Mouse (Mus musculus) macrophage (primary cell): ENCODE measurements around the gene Gm6096. TPM values are rescaled to one million over a fixed set of nuclear protein-coding genes. Genes with fewer than 3 reads are reported as not detected.
A peak's percentile ranks its signal among the peaks of the same experiment; 100 is the strongest.

Source experiments
- H3K27ac ChIP-seq: fragments of 350-480 bp; formaldehyde crosslinking; 2 replicates; pipeline ENCODE4 v1.9.0; 2021
- H3K36me3 ChIP-seq: fragments of 350-480 bp; formaldehyde crosslinking; 2 replicates; pipeline ENCODE4 v1.9.0; 2021; ENCODE audit errors: inconsistent target
- H3K4me3 ChIP-seq: fragments of 350-480 bp; formaldehyde crosslinking; 2 replicates; pipeline ENCODE4 v1.9.0; 2021; ENCODE audit errors: inconsistent target
- H3K79me2 ChIP-seq: fragments of 350-480 bp; formaldehyde crosslinking; 2 replicates; pipeline ENCODE4 v1.9.0; 2021; ENCODE audit errors: inconsistent target
- WGBS: methylation state at CpG from one replicate; pipeline ENCODE4 v1.1.7; 2026; ENCODE audit warnings: inconsistent platforms; ENCODE audit not compliant: missing documents; 5-methylcytosine and 5-hydroxymethylcytosine counted together
- polyA plus RNA-seq: library from polyadenylated mRNA; stranded (reverse); fragments of 250-400 nt; gene quantifications from 3 replicates; pipeline ENCODE4 v1.2.4, GENCODE M21; 2018; ENCODE audit warnings: inconsistent platforms

Gene Gm6096
- polyA plus RNA-seq, 1 experiment from 2014 or later, result not detected

DNA sequence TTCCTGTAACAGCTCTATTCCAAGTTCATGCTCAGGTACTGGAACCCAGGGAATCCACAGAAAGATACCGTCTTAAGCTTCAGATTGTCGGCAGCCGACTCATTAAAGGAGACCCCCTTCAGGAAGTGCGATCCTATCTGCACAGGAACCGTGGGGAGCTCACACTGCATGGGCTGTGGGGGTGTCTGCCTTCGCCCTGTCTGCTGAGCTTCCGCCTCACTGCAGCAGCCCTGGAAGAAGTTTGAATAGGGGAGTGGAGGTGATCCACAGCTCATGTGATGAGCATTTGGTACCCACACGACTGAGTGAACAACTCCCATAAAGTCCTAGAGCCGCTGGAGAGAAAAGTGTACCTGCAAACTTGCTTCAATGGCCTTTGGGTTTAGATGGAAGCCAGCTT lies 6.4 kb downstream of the Gm6096 start:
- Histone ChIP-seq H3K36me3 (peaks cover 59% of the 10 kb centered on the region), H3K27ac (no peak overlapping the region), H3K4me3 (no peak overlapping the region), H3K79me2 (no peaks in the 10 kb centered on the region)
- WGBS, result 94% methylated on average over 9 of the region's 9 CpGs

DNA sequence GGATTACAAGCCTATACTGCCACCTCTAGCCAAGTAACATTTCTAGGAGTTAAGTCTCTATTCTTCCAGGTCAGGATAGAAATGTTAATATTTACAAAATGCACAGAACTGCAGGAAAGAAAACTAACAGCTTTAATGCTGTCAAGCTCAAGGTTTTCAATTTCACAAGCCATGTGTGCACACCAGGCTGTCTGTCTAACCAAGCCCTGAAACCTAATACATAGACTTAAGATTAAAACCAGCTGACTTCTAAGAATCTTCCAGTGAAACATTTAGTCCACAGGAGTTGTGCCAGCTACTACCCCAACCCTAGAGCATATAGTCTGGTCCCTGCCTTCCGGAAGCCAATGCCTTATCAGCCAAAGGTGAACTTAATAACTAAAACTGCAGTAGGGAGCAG lies 7.6 kb downstream of the Gm6096 start:
- Histone ChIP-seq H3K79me2 (no peaks in the 10 kb centered on the region), H3K4me3 (no peak overlapping the region), H3K36me3 (peaks cover 55% of the 10 kb centered on the region), H3K27ac (no peak overlapping the region)
- 91% methylated on average over 1 of the region's 1 CpGs for WGBS

DNA sequence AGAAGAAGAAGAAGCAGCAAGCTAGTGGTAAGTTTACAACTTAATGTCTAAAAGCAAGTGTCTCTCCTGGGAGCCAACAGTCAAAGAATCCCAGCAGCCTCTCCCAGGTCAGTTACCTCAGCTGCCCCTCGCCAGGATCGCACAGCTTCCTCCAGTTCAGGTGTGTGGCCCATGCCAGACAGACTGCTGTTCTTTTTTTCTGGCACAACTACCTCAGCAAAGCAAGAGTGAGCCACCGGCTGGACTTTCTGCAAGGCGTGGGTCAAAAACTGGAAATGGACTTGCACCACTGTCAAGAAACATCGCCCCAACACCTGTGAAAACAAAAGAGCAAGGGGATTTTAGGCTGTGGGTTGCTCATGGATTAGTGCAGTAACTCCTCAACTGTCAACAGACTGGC lies 12.6 kb downstream of the Gm6096 start:
- no peaks in the 10 kb centered on the region for H3K79me2 ChIP-seq
- no peak overlapping the region for H3K4me3 ChIP-seq
- no peak overlapping the region for H3K27ac ChIP-seq
- peaks cover 22% of the 10 kb centered on the region for H3K36me3 ChIP-seq
- 94% methylated on average over 5 of the region's 5 CpGs for WGBS

DNA sequence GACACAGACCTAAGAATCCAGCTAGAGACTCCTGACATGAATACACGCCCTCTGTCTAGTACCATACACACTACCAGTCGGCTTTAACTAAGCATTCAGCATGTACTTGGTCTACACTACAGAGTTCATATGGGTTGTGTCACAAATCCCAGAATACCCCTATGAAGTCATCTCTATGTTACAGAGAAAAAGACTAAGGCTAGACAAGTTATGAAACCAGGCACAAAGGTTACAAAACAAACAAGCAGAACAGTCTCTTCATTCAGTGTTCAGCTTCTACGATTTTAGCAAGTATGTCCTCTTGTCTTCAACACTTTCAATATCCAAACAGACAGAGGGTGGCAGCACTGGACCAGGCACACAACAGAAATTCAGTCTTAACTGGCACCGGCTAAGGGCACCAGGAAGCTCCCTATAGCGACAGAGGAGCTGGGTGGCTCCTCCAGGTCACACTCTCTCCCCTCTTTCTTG lies 15.1 kb downstream of the Gm6096 start:
- 33% methylated on average over 5 of the region's 5 CpGs for WGBS
- Histone ChIP-seq H3K4me3 (no peak overlapping the region), H3K27ac (no peak overlapping the region)

DNA sequence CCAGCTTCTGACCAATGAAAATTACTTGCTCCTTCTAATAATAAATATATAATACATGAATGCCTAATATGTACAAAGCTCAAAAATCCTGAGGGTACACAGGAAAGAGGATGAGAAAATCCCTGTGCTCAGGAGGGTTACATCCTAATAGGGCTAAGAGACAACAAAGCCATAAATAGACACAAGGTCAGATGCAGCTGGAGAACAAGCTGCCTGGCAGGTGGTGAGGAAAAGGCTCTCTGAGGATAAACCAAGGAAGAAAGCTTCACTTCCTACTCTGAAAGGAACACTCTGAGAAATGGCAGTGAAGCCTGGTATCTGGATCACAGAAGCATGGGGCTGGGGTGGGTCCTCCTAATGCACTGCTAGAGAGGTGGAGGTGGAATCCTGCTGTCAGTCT lies 15.6 kb downstream of the Gm6096 start:
- no peak overlapping the region for H3K4me3 ChIP-seq
- peaks cover 11% of the 10 kb centered on the region for H3K36me3 ChIP-seq
- no peaks in the 10 kb centered on the region for H3K79me2 ChIP-seq
- H3K27ac ChIP-seq, result no peak overlapping the region

More for the DNA sequence above, 15.1 kb downstream of the Gm6096 start:
- peaks cover 11% of the 10 kb centered on the region for H3K36me3 ChIP-seq
- H3K79me2 ChIP-seq, result no peaks in the 10 kb centered on the region

DNA sequence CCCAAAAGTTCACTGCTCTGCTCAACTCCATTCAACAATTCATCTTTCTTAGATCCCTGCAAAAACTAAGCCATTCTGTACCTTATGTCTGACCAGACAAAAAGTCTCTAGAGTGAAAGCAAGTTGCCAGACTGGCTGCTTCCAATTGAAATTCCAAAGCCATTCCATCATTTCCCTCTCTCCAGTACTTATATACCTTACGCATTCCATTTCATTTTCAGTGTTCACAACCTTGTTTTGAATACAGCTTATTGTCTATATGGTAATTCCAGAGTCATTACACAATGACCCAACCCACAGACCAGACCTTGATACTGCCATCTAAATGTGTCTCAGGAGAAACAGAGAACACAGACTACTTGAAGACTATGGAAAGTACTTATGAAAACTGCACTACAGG lies 17.6 kb downstream of the Gm6096 start:
- no peaks in the 10 kb centered on the region for H3K36me3 ChIP-seq
- no peaks in the 10 kb centered on the region for H3K79me2 ChIP-seq
- H3K4me3 ChIP-seq, result no peak overlapping the region
- no peak overlapping the region for H3K27ac ChIP-seq
- 100% methylated on average over 1 of the region's 1 CpGs for WGBS

DNA sequence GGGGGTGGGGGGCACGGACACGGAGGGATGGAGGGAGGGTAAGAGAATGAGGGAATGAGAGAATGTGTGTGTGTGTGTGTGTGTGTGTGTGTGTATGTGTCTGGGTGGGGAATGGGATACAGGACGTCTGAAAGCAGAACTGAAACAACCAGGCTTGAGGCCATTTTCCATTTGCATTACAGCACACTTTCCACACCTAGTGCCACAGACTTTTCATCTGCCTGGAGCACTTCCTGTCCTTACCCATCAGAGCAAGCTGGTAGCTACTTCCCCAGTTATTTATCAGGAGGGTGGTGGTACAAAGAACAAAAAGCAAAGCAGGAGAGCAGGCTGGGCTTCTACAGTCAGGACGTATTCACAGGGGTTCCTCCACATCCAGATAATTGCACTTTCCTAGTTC lies 21.6 kb downstream of the Gm6096 start:
- H3K4me3 ChIP-seq, result no peak overlapping the region

DNA sequence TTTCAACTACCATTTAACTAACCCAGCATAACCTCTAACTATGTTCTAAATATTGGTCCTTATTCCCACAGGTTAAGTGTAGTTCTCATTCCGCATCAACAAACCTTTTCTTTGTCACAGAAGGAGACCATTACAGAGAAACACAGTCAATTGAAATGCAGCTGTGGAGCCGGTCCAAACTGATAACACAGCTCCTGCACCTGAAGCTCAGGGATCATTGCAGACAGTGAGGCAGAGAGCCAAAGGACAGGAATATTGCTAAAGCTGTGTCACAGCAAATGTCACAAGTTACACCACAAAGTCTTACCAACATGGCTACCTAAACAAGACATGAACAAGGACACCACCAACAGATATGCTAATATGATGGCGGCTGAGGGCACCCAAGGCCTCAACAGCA lies 25.2 kb downstream of the Gm6096 start:
- Histone ChIP-seq H3K36me3 (no peaks in the 10 kb centered on the region), H3K79me2 (no peaks in the 10 kb centered on the region), H3K4me3 (no peak overlapping the region), H3K27ac (no peak overlapping the region)
- 100% methylated on average over 3 of the region's 3 CpGs for WGBS

More for the DNA sequence above, 21.6 kb downstream of the Gm6096 start:
- WGBS, result 28% methylated on average over 2 of the region's 4 CpGs
- no peaks in the 10 kb centered on the region for H3K36me3 ChIP-seq
- H3K27ac ChIP-seq, result no peak overlapping the region
- H3K79me2 ChIP-seq, result no peaks in the 10 kb centered on the region

DNA sequence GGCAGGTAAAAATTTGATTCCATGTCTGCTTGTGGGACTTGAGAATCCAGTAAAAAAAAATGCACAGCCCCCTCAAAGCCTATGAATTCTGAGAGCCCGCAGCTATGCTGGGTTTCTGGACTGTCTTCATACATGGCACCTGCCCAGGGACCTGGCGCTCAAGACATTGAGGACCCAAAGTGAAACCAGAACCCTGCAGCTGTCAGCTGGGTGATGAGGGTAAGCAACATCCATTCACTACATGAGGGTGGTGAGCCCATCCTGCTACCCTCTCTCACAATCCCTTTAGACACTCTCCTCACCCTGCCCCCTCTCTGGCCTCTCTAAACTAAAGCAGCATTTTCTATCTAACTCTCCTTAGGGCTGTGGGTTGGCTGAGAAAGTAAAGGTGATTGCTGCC lies 26.8 kb downstream of the Gm6096 start:
- H3K36me3 ChIP-seq, result no peaks in the 10 kb centered on the region
- no peaks in the 10 kb centered on the region for H3K79me2 ChIP-seq
- no peak overlapping the region for H3K4me3 ChIP-seq
- 96% methylated on average over 2 of the region's 2 CpGs for WGBS
- no peak overlapping the region for H3K27ac ChIP-seq

DNA sequence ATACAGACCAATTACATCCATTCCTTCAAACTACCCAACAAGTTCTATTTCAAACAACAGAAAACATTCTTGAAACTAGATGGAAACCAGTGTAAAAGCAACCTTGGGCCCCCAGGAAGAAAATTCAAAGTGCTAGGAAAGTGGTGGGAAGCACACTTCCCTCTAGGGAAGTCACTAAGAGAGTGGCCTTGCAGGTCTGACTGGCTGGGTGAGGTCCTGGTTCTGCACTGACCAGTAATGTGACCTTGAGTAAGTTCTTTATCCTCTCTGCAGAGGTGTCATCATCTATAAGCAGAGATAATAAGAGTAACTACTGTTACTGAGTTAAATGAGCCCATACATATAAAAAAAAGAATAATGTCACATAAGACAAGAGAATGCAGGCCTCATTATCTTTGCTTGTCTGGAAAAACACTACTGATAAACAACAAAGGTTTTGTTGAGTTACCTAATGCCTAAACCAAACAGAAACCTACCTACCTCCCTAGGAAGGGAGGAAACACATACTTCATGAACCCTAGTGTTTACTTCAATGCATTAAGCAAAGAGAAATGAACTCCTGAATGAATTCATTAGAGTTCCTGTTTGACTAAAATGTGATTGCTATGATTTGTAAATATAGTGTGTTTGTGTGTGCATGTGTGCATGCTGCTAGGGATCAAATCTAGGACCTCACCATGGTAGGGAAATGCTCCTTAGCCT lies 39.8 kb downstream of the Gm6096 start:
- Histone ChIP-seq H3K4me3 (no peak overlapping the region), H3K27ac (0 out of 2 replicates have a peak overlapping the region, but pooled peaks have one; percentile 1), H3K36me3 (no peaks in the 10 kb centered on the region), H3K79me2 (peaks cover 24% of the 10 kb centered on the region; the same call in 1 of the 2 replicates)

DNA sequence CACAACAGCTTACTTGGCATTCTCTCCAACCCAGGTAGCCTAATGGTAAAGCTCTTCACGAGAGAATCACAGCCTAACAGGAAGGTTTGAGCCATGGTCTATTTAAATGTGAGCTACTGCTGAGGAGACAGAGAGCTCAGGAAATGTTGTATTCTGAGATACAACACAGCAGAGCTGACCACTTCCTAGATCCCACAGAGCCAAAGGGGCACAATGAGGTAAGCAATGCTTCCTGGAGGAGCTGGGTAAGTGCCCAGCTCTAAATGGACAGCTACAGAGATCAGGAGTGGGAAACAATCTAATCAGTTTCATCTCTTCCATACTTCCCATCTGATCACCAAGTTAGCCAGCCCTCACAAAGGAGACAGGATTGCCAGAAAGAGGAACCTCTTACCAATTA lies 40.4 kb downstream of the Gm6096 start:
- WGBS, result 0% methylated on average over 1 of the region's 1 CpGs
- H3K27ac ChIP-seq, result 0 out of 2 replicates have a peak overlapping the region, but pooled peaks have one; percentile 1
- H3K4me3 ChIP-seq, result no peak overlapping the region

DNA sequence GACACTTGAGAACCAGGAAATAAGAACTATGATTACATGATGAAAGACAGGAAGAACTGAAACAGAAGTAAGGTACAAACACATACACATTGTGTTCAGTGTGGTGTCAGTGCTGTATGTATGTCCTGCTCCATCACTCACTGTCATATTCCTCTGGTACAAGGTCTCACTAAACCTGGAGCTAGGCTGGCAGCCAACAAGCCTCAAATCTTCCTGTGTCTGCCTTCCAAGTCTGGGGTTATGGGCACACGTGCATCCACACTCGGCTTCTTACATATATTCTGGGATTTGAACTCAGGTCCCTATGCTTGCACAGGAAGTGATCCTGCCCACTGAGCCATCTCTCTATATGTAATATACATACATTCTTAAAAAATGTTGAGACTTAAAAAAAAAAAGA lies 41.8 kb downstream of the Gm6096 start:
- H3K27ac ChIP-seq, result no peak overlapping the region
- 89% methylated on average over 2 of the region's 2 CpGs for WGBS
- H3K4me3 ChIP-seq, result no peak overlapping the region

More for the DNA sequence above, 40.4 kb downstream of the Gm6096 start:
- Histone ChIP-seq H3K36me3 (no peaks in the 10 kb centered on the region), H3K79me2 (peaks cover 30% of the 10 kb centered on the region; the same call in 1 of the 2 replicates)

DNA sequence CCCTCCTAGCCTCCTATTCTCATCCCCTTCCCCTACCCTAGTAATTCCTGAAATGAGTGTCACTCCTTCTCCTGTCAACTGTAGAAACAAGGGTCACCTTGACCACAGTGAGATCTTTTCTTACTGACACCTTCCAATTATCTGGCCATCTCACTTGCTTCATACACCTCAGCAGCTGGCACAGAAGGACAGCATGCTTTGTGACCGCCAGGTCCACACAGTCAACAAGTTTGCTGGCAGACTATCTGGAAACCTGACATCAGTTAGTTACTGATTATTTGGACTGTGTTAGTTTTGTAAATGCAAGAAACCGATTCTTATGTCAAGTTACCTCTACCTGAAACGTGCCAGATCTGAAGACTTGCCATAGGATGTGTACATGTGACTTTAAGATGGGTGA lies 45.3 kb downstream of the Gm6096 start:
- no peak overlapping the region for H3K27ac ChIP-seq
- H3K4me3 ChIP-seq, result no peak overlapping the region
- peaks cover 68% of the 10 kb centered on the region for H3K79me2 ChIP-seq
- 96% methylated on average over 3 of the region's 3 CpGs for WGBS
- H3K36me3 ChIP-seq, result no peaks in the 10 kb centered on the region

More for the DNA sequence above, 41.8 kb downstream of the Gm6096 start:
- peaks cover 43% of the 10 kb centered on the region; the same call in 1 of the 2 replicates for H3K79me2 ChIP-seq
- no peaks in the 10 kb centered on the region for H3K36me3 ChIP-seq

DNA sequence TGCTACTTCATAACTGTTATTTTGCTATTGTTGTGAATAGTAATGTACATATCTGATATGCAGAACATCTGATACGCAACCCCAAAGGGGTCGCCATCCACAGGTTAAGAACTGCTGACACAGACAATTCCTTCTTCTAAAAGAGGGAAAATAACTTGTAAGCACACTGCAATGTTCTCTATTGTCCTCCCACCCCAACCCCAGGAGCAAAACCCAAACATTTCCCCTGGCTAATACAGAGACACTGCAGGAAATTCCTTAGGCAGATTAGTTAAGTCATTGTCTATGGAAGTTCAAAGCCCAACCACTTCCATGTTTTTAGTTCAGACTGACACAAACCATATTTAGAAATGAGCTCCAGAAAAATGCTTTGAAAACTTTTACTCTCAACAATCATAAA lies 48.0 kb downstream of the Gm6096 start:
- H3K4me3 ChIP-seq, result no peak overlapping the region
- peaks cover 86% of the 10 kb centered on the region for H3K79me2 ChIP-seq
- no peaks in the 10 kb centered on the region for H3K36me3 ChIP-seq
- 100% methylated on average over 2 of the region's 2 CpGs for WGBS
- H3K27ac ChIP-seq, result no peak overlapping the region
